Mouse (Mus musculus) heart, postnatal 14 days (tissue): ENCODE results near the gene Synj2. TPM values are rescaled to one million over a fixed set of nuclear protein-coding genes. Genes with fewer than 3 reads are reported as not detected.

Experiments
- DNase-seq, 2 experiments: peaks; one replicate each; pipeline ENCODE4 v3.0.0; 2021 to 2022
- intact Hi-C: fragments of 180-260 bp; cut with DNase I; formaldehyde crosslinking; loops from one replicate; pipeline ENCODE4 v1.15.1; 2025
- total RNA-seq, 2 experiments: library from RNA; stranded (reverse); gene quantifications; 2 replicates each; pipeline ENCODE4 v1.2.3; 2021

Gene Synj2
- total RNA-seq, 2 experiments from 2014 or later: 30.7 to 32.1 TPM

- DNase-seq: no peak
- intact Hi-C loops: no loop called here
Observed at GRCm38 (mm10) chr17:5996589-5996988, 55.5 kb downstream of the Synj2 start.

DNA sequence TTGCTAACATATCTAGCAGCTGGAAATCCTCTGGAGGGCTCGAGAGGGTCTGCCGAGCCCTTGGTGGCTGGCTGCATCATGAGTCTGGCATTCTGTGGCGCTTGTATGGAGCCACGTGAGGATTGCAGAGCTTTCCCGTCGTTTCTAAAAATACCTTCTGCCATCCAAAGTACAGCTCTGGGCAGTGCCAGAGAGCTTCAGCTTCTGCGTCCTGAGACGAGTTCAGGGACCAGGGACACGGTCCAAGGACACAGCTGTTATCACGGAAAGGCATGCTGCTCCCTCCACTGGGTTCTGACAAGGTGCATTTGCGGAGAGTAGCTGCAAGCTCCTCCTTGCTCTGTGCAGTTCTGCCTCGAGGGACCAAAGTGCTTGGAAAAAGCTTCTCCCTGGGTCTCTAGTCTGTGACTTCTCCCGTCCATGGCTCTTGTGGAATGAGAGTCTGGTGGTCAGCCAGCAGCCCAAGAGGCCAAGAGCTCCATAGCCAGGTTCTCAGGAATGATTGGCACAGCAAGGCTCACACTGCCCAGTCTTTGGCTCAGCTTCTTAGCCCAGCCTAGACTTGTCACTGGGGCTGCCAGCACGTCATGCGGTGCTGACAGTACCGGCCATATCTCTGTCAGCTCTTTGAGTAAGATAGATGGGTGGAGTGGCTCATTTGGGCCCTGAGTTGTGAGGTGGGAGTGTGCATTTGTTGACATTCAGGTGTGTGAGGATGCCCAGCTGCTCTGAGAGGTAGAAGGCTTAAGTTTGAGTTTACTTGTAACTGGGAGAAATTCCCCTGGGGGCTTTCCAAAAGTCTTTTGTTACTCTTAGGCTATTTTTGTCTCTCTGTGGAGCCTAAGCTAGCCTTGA is 56.5 kb downstream of the Synj2 start:
- intact Hi-C loops: no loop called here
- DNase-seq: peak; percentile 67 to 76

- intact Hi-C loops: no loop called here
- DNase-seq: no peak
Observed at GRCm38 (mm10) chr17:5998235-5998500, 57.1 kb downstream of the Synj2 start.

- no peak for DNase-seq
- intact Hi-C loops: no loop called here
Observed at GRCm38 (mm10) chr17:5999039-5999543, 58.0 kb downstream of the Synj2 start.

- DNase-seq: peak in 1 of 2 experiments; percentile 59
- intact Hi-C loops: no loop called here
Observed at GRCm38 (mm10) chr17:6000864-6001319, 59.8 kb downstream of the Synj2 start.

DNA sequence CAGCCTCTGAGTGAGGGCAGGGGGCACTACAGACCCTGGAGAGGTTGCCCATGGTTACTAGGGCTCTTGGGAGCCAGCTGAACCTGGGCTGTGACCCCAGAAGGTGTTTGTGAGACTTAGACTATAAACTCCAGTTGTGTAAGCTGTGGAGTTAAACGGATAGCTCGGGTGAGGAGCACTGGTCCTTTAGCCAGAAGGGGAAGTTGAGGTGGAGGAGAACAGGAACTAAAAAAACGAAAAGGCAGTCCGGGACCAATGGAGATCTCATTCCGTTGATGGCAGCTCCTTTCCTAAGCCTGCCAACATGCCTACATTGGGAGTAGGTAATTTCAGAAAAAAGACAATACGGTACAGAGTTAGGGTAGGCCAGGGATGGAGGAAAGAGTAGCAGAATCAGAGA is 60.3 kb downstream of the Synj2 start:
- intact Hi-C loops: no loop called here
- DNase-seq: no peak

- intact Hi-C loops: no loop called here
Observed at GRCm38 (mm10) chr17:6001836-6002235, 60.8 kb downstream of the Synj2 start.

DNA sequence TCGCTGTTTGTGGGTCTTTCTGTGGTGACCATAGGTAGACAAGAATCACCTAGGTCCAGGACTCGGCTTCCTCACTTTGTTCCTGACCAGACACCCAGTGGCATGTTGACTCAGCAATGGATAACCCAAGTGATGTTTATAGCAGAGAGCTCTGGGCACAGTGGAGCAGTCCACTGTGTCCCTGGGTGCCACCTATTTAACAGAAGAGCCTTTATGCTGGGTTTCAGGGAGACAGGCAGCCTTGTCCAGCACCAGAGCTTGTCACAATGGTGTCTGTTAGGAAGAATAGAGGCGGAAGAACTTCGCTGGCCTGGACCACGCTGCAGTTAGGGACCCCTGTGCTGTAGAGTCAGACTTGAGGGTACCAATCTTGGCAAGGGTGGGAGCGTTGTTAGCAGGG is 61.5 kb downstream of the Synj2 start:
- intact Hi-C loops: no loop called here
- DNase-seq: no peak

More at GRCm38 (mm10) chr17:6001836-6002235, 60.8 kb downstream of the Synj2 start:
- no peak for DNase-seq

DNA sequence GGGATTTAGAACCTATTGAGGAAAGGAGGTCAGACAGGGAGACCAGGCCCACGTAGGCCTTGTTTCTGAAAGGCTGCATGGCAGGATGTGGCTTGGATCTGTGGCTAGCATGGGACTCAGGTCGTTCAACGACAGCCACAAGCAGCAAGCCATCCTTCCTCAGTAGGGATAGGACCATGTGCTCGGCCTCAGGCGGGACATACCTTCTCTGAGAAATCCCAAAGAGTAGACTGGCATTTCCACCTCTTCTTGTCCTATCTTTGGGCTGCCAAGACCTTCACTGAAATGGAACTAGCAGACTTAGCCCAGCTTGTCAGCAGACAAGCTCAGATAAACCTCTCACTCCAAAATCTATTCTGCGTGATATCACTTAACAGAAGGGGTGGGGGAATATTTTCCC is 62.6 kb downstream of the Synj2 start:
- intact Hi-C loops: no loop called here
- DNase-seq: no peak

DNA sequence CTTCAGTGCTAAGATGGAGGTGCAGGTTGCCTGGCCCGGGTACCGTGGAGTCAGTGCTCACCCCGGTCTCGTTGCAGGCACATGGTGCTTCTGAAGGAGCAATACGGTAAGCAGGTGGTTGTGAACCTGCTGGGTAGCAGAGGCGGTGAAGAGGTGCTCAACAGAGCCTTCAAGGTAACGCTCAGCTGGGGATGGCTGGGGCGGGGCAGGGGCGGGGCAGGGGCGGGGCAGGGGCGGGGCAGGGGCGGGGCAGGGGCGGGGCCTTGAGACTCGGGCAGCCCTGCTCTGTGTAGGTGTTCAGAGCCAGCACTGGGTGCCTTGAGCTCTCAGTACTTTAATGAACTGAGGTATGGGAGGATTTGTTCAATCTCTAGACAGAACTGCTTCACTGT is 64.2 kb downstream of the Synj2 start:
- no peak for DNase-seq
- intact Hi-C loops: no loop called here

GRCm38 (mm10) chr17:6005638-6006471 is 64.8 kb downstream of the Synj2 start:
- DNase-seq: peak; percentile 61 to 75
- intact Hi-C loops: no loop called here

DNA sequence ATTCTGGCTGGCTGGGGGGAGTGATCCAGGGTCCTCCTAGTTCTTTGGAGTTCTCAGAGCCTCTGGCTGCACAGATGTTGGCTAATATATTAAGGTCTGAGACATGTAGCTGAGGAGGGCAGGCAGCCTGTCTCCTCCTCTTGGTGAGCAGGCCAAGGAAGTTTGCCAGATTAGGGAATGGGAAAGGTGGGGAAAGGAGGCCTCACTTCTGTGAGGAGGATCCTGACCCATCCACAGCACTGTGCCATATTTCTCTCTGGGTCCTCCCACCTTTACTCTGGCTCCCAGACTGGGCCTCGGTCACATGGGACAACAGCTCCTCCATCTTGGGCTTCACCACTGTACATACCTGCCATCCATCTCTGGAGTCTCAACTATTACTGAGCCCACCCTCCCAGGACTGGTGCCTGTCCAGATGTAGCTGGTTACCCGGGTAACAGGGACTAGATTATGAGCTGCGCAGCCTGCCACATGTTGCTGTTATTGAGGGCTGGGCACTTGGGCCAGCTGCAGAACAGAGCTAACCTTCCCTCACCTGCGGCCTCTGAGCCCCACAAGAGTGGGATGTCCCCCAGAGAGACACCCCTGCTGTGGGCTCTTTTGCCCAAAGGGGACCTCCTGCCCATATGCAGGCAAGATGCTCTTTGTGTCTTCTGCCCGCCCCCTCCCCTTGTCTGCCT is 66.2 kb downstream of the Synj2 start:
- intact Hi-C loops: no loop called here
- DNase-seq: no peak

DNA sequence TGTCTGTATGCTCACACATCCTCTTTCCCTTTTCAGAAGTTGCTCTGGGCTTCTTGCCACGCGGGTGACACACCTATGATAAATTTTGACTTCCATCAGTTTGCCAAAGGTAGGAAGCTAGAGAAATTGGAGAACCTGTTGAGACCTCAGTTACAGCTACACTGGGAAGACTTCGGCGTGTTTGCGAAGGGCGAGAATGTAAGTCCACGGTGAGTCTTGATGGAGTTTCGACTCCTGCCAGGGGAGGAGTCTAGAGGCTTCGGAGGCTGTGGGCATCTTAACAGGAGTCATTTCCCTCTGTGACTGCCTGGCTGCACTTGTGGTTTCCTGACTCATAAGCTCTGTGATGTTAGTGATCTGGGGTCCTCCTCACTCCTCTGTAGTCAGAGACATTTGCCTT is 66.8 kb downstream of the Synj2 start:
- DNase-seq: no peak
- intact Hi-C loops: no loop called here

DNA sequence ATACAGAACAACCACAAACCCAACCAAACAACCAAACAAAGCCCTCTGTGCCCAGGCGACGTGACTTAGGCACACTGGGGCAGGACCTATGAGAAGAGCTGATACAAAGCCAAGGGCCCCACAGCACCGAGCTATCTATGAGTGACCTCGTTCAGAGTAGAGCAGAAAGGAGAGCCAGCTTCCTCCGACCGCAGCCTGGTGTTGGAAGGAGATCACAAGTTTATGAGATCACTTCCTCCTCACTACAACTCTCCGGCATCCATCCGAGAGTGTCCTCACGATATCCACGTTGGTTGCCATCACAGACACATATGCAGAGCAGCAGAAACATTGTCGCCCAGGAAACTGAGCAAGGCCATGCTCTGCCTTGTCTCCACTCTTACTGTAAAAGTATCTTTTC is 67.5 kb downstream of the Synj2 start:
- intact Hi-C loops: no loop called here
- no peak for DNase-seq

- intact Hi-C loops: no loop called here
Observed at GRCm38 (mm10) chr17:6009606-6010005, 68.5 kb downstream of the Synj2 start.

DNA sequence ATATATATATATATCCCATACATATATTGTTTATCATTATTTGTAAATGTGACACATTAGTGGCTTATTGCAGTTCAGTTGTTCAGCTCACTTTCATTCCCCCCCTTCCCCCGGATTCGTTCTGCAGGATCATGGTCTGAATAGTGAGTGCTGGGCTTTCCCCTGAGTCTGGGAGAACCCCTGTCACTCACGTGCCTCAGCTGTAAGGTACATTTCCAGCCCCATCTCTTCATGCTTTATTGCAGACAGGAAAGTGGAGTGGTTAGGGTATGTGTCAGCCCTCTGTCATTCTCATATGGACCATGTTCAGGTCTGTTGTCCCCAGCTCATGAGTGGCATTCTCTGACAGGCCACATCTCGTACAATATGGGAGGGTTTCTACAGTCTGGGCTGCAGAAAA is 72.0 kb downstream of the Synj2 start:
- no peak for DNase-seq
- intact Hi-C loops: no loop called here

More at GRCm38 (mm10) chr17:6009606-6010005, 68.5 kb downstream of the Synj2 start:
- DNase-seq: no peak

DNA sequence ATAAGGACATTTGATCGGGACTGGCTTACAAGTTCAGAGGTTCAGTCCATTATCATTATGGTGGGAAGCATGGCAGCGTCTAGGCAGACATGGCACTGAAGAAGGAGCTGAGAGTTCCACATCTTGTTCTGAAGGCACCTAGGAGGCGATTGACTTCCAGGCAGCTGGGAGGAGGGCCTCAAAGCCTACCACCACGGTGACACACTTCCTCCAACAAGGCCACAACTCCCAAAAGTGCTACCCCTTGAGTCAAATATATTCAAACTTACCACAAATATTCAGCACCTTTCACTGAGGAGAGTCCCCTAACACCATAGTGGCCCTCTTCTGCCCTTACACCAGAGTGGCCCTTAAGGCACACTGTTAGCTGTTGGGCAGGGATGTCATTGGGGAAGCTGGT is 73.9 kb downstream of the Synj2 start:
- intact Hi-C loops: loop anchor here (5.0 kb wide), 1 partner anchor 218 kb away; no protein-coding TSS in a partner anchor
- no peak for DNase-seq

DNA sequence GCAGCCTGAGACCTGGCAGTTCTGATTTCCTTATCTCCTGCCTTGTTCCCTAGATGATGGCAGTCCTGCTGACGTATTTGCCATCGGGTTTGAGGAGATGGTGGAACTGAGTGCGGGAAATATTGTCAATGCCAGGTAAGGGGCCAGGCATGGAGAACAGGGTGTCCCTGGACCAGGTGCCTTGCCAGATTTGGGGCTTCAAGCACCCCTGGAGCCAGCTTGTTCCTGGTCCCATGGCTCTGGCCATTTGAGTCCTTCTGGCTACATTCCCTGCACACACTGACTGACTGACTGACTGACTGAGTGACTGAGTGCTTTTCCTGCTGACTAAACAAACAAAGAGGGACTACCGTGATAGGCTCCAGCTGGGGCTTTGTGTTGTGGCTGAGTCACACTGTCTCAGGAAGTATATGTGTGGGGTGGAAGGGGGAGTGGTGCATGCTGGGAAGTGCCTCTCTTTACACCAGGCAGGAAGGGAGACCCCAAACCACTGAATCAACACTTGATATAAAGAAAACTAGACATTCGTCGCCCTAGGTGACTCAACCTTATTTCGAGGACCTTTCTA is 75.2 kb downstream of the Synj2 start:
- DNase-seq: no peak
- intact Hi-C loops: loop anchor here (2.0 to 5.0 kb wide), 2 partner anchors 37 to 219 kb away; no protein-coding TSS in a partner anchor

- intact Hi-C loops: loop anchor here (2.0 to 5.0 kb wide), 2 partner anchors 38 to 220 kb away; no protein-coding TSS in a partner anchor
- no peak for DNase-seq
Observed at GRCm38 (mm10) chr17:6017268-6017667, 76.2 kb downstream of the Synj2 start.

DNA sequence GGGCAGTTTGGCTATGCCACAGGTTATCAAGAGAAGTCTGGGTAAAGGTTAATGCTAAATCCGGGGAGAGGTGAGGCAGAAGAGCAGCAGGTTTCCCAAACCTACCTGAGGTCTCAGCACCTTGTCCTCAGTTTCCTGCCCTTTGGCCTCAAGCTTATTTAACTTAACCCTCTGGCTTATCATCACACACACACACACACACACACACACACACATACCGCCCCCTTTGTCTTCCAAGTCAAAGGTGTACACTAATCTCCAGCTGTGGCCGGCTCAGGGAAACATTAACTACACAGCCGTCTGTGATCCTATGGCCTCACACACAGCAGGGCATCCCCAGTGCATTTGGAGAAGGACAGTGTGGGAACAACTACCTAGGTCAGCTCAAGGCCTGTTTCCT is 77.3 kb downstream of the Synj2 start:
- intact Hi-C loops: loop anchor here (5.0 kb wide), 1 partner anchor 221 kb away; no protein-coding TSS in a partner anchor
- DNase-seq: no peak
